Mouse (Mus musculus) cortical plate, adult 2 months (tissue): ENCODE data around the gene Glis3.

ENCODE experiments used
- CTCF ChIP-seq: fragments of 200-500 bp; IDR thresholded peaks from 2 replicates; pipeline ENCODE4 v1.5.1; 2011; ENCODE audit warnings: mild to moderate bottlenecking, control low read depth, low read length; ENCODE audit not compliant: insufficient read depth; ENCODE audit errors: extremely low read depth
- POLR2A ChIP-seq: fragments of 200-500 bp; IDR thresholded peaks from 2 replicates; pipeline ENCODE4 v1.6.1; 2011; ENCODE audit warnings: mild to moderate bottlenecking, low read length, control low read depth; ENCODE audit not compliant: insufficient read depth; ENCODE audit errors: extremely low read depth

- TF ChIP-seq CTCF (no peak), POLR2A (no peak)
These were observed 33.6 kb downstream of the Glis3 start for GRCm38 (mm10) chr19:28646286-28646685.
